Mouse (Mus musculus) hindbrain, embryonic 16.5 days (tissue): ENCODE data around the gene Gm10392. TPM values are rescaled to one million over a fixed set of nuclear protein-coding genes. Genes with fewer than 3 reads are reported as not detected.

Experiments used
- ATAC-seq: fragments of 200-750 bp; cut with Nextera tagmentation; 2 replicates; pipeline ENCODE4 v1.8.0; 2017; ENCODE audit warnings: moderate TSS enrichment, moderate library complexity
- H3K27ac ChIP-seq: fragments of 300-500 bp; sonication (generic); 2 replicates; pipeline ENCODE4 v1.5.1; 2014; ENCODE audit warnings: low read depth, mild to moderate bottlenecking, control low read depth, low read length, moderate library complexity
- H3K27me3 ChIP-seq: fragments of 300-500 bp; sonication (generic); replicated peaks from 2 replicates; pipeline ENCODE4 v1.6.1; 2014; ENCODE audit warnings: low read length; ENCODE audit not compliant: control insufficient read depth, insufficient read depth
- H3K36me3 ChIP-seq: fragments of 300-500 bp; sonication (generic); 2 replicates; pipeline ENCODE4 v1.6.1; 2014; ENCODE audit warnings: mild to moderate bottlenecking, low read length, moderate library complexity, mixed read lengths; ENCODE audit not compliant: control insufficient read depth, insufficient read depth
- H3K4me1 ChIP-seq: fragments of 300-500 bp; sonication (generic); 2 replicates; pipeline ENCODE4 v1.6.1; 2014; ENCODE audit warnings: low read depth, low read length; ENCODE audit not compliant: control insufficient read depth, insufficient read depth
- H3K4me2 ChIP-seq: fragments of 300-500 bp; sonication (generic); 2 replicates; pipeline ENCODE4 v1.6.1; 2014; ENCODE audit warnings: mild to moderate bottlenecking, low read length, control low read depth, moderate library complexity
- H3K4me3 ChIP-seq: fragments of 300-500 bp; sonication (generic); 2 replicates; pipeline ENCODE4 v1.5.1; 2014; ENCODE audit warnings: mild to moderate bottlenecking, low read length, control low read depth, moderate library complexity
- H3K9ac ChIP-seq: fragments of 300-500 bp; sonication (generic); 2 replicates; pipeline ENCODE4 v1.6.1; 2014; ENCODE audit warnings: low read depth, mild to moderate bottlenecking, control low read depth, low read length, moderate library complexity
- H3K9me3 ChIP-seq: fragments of 300-500 bp; sonication (generic); 2 replicates; pipeline ENCODE4 v1.6.1; 2014; ENCODE audit warnings: mild to moderate bottlenecking, low read length, moderate library complexity; ENCODE audit not compliant: control insufficient read depth
- WGBS: fragments of 180-500 bp; shearing (Covaris S2); extraction: QIAGEN DNeasy Blood & Tissue Kit; methylation state at CpG from one replicate; pipeline ENCODE4 v1.1.7; 2014; 5-methylcytosine and 5-hydroxymethylcytosine counted together
- polyA plus RNA-seq: library from polyadenylated mRNA; unstranded; fragments of >200 nt; fragmentation: Nextera tagmentation; extraction: Ambion mirVana; gene quantifications from 2 replicates; pipeline ENCODE4 v1.2.1, GENCODE M21; 2015

The Gm10392 gene
- polyA plus RNA-seq, 1 experiment from 2014 or later = 0.19 TPM

GRCm38 (mm10) chr11:77488771-77489581 lies 30.0 kb downstream of the Gm10392 start:
- Histone ChIP-seq H3K27me3 (no peaks in the 10 kb centered on the region), H3K4me2 (peak overlapping the region; percentile 76), H3K36me3 (no peaks in the 10 kb centered on the region), H3K27ac (peak overlapping the region; percentile 92), H3K4me3 (peak overlapping the region; percentile 95), H3K9ac (peak overlapping the region; percentile 98), H3K4me1 (peaks cover 62% of the 10 kb centered on the region), H3K9me3 (no peaks in the 10 kb centered on the region)
- WGBS = 2% methylated on average over 45 of the region's 55 CpGs
- ATAC-seq = no peak

DNA sequence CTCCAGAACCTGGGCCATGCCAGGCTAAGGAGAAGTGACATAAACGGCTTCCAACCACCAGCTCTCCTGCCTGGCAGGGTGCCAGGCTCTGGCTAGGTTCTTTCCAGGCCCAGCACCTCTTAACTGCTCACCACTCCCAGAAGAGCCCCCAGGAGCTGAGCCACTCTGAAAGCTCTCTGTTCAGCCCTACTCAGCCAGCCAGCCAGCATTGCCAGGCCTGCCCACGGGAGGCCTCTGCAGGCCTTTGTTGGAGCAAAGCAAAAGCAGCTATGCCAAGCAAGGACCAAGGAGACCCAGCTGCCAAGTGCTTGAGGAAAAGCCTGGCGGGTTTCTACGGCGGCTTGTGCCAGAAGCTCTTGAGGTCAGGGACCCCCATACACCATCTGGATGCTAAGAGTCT lies 32.2 kb downstream of the Gm10392 start:
- H3K27ac ChIP-seq = peak overlapping the region; percentile 60
- H3K4me3 ChIP-seq = peak overlapping the region; percentile 23
- H3K36me3 ChIP-seq = no peaks in the 10 kb centered on the region
- peak overlapping the region; percentile 76 for H3K4me2 ChIP-seq
- 0 out of 2 replicates have a peak, but pooled peaks have one; percentile 25 for ATAC-seq
- H3K9ac ChIP-seq = peak overlapping the region; percentile 37
- H3K4me1 ChIP-seq = peaks cover 55% of the 10 kb centered on the region
- 26% methylated on average over 5 of the region's 5 CpGs for WGBS
- no peaks in the 10 kb centered on the region for H3K27me3 ChIP-seq
- H3K9me3 ChIP-seq = no peaks in the 10 kb centered on the region

- peak overlapping the region; percentile 15; the same call in 1 of the 2 replicates for H3K4me2 ChIP-seq
- peak overlapping the region; percentile 29; the same call in 1 of the 2 replicates for H3K27ac ChIP-seq
- H3K9me3 ChIP-seq = no peaks in the 10 kb centered on the region
- H3K4me3 ChIP-seq = no peak overlapping the region
- H3K27me3 ChIP-seq = no peaks in the 10 kb centered on the region
- H3K36me3 ChIP-seq = no peaks in the 10 kb centered on the region
- WGBS = 34% methylated on average over 6 of the region's 6 CpGs
- ATAC-seq = no peak
- H3K4me1 ChIP-seq = peaks cover 41% of the 10 kb centered on the region
- H3K9ac ChIP-seq = peak overlapping the region; percentile 35
These were observed 33.8 kb downstream of the Gm10392 start for GRCm38 (mm10) chr11:77485229-77485628.

GRCm38 (mm10) chr11:77483510-77484255 lies 35.3 kb downstream of the Gm10392 start:
- Histone ChIP-seq H3K27ac (no peak overlapping the region), H3K9me3 (no peaks in the 10 kb centered on the region), H3K9ac (0 out of 2 replicates have a peak overlapping the region, but pooled peaks have one; percentile 31), H3K36me3 (no peaks in the 10 kb centered on the region), H3K4me1 (peaks cover 38% of the 10 kb centered on the region), H3K27me3 (no peaks in the 10 kb centered on the region), H3K4me3 (no peak overlapping the region), H3K4me2 (no peak overlapping the region)
- WGBS = 67% methylated on average over 11 of the region's 11 CpGs
- no peak for ATAC-seq

- no peak for ATAC-seq
- H3K27me3 ChIP-seq = no peaks in the 10 kb centered on the region
- no peaks in the 10 kb centered on the region for H3K9me3 ChIP-seq
- H3K4me1 ChIP-seq = peaks cover 35% of the 10 kb centered on the region
- WGBS = 60% methylated on average over 3 of the region's 3 CpGs
- H3K4me2 ChIP-seq = no peak overlapping the region
- H3K9ac ChIP-seq = no peak overlapping the region
- no peak overlapping the region for H3K27ac ChIP-seq
- no peaks in the 10 kb centered on the region for H3K36me3 ChIP-seq
- H3K4me3 ChIP-seq = no peak overlapping the region
These were observed 36.0 kb downstream of the Gm10392 start for GRCm38 (mm10) chr11:77483043-77483442.

DNA sequence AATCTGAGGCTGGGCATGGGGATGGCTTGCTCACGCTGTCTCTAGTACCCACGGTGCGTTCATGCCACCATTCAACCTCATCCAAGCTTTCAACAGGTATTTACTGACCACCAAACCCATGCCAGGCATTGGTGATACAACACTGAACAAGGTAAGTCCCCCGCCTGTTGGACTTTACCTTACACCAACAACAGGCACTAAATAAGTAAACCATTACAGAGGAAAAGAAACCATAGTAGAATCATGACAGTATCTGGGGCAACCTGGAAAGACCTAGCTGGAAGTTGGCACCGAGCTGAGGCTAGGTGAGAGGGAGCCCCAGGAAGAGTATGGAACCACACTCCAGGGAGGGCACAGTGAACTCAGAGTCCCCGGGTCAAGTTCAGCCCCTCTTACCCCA lies 42.1 kb downstream of the Gm10392 start:
- no peaks in the 10 kb centered on the region for H3K27me3 ChIP-seq
- no peak overlapping the region for H3K4me3 ChIP-seq
- no peaks in the 10 kb centered on the region for H3K9me3 ChIP-seq
- no peaks in the 10 kb centered on the region; the same call in 1 of the 2 replicates for H3K4me1 ChIP-seq
- no peak overlapping the region for H3K4me2 ChIP-seq
- no peak for ATAC-seq
- 95% methylated on average over 6 of the region's 6 CpGs for WGBS
- peaks cover 16% of the 10 kb centered on the region for H3K36me3 ChIP-seq
- no peak overlapping the region for H3K27ac ChIP-seq
- no peak overlapping the region for H3K9ac ChIP-seq

DNA sequence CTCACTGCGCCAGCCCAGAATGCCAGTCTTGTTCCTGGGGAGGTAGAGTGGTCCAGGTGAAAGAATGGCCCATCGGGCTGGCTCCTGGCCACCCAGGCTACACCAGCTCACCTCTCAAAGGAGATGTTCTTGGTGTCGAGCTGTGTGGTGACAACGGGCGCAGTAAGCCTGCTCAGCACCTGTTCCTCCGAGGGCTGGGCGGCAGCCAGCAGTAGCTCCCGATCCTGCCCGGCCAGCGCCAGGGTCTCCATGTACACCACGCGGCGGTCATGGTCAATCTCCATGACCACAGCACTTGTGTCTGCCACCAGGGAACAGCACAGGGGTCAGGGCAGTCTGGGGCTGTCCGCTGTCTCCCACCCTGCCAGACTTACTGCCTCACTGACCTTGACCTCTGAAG lies 42.8 kb downstream of the Gm10392 start:
- Histone ChIP-seq H3K9ac (no peak overlapping the region), H3K4me1 (no peaks in the 10 kb centered on the region; the same call in 1 of the 2 replicates), H3K36me3 (peaks cover 23% of the 10 kb centered on the region), H3K4me2 (no peak overlapping the region), H3K27me3 (no peaks in the 10 kb centered on the region), H3K9me3 (no peaks in the 10 kb centered on the region), H3K27ac (no peak overlapping the region), H3K4me3 (no peak overlapping the region)
- WGBS = 92% methylated on average over 14 of the region's 14 CpGs
- no peak for ATAC-seq

- H3K9ac ChIP-seq = no peak overlapping the region
- no peak for ATAC-seq
- no peak overlapping the region for H3K27ac ChIP-seq
- H3K4me3 ChIP-seq = no peak overlapping the region
- no peaks in the 10 kb centered on the region for H3K27me3 ChIP-seq
- no peaks in the 10 kb centered on the region for H3K9me3 ChIP-seq
- peaks cover 26% of the 10 kb centered on the region for H3K36me3 ChIP-seq
- H3K4me2 ChIP-seq = no peak overlapping the region
- 93% methylated on average over 16 of the region's 16 CpGs for whole genome bisulfite sequencing
- H3K4me1 ChIP-seq = no peaks in the 10 kb centered on the region
These were observed 46.2 kb downstream of the Gm10392 start for GRCm38 (mm10) chr11:77472775-77473174.

GRCm38 (mm10) chr11:77471407-77471806 lies 47.6 kb downstream of the Gm10392 start:
- H3K4me3 ChIP-seq = no peak overlapping the region
- H3K27me3 ChIP-seq = peaks cover 10% of the 10 kb centered on the region
- H3K4me1 ChIP-seq = no peaks in the 10 kb centered on the region
- H3K36me3 ChIP-seq = peaks cover 26% of the 10 kb centered on the region
- H3K27ac ChIP-seq = no peak overlapping the region
- H3K9ac ChIP-seq = no peak overlapping the region
- no peak overlapping the region for H3K4me2 ChIP-seq
- no peak for ATAC-seq
- 71% methylated on average over 29 of the region's 29 CpGs for WGBS
- no peaks in the 10 kb centered on the region for H3K9me3 ChIP-seq
